Mouse (Mus musculus) MEL (cell line): ENCODE measurements around the gene Fam167b.

Experiments used
- CHD2 ChIP-seq: IDR thresholded peaks from 2 replicates; pipeline ENCODE4 v1.6.1; 2011; ENCODE audit warnings: low read length, improper control_type of control experiment
- CTCF ChIP-seq, 3 experiments: IDR thresholded peaks in 2 of 3; conservative IDR thresholded peaks in 1 of 3; 2 replicates each; pipeline ENCODE4 v1.5.1; 2011 to 2012; ENCODE audit warnings: low read length in 3 of 3, low read depth in 2 of 3, mild to moderate bottlenecking in 2 of 3, improper control_type of control experiment in 1 of 3, inconsistent platforms in 1 of 3, mixed read lengths in 1 of 3, moderate library complexity in 1 of 3; ENCODE audit not compliant: control insufficient read depth in 1 of 3, insufficient read depth in 1 of 3, poor library complexity in 1 of 3, severe bottlenecking in 1 of 3
- EP300 ChIP-seq, 2 experiments: IDR thresholded peaks; 2 replicates each; pipeline ENCODE4 v1.6.1; 2011; ENCODE audit warnings: improper control_type of control experiment in 2 of 2, low read length in 2 of 2, low read depth in 1 of 2, mild to moderate bottlenecking in 1 of 2
- GATA1 ChIP-seq: IDR thresholded peaks from 2 replicates; pipeline ENCODE4 v1.6.1; 2011; ENCODE audit warnings: low read depth, low read length, improper control_type of control experiment
- HCFC1 ChIP-seq: IDR thresholded peaks from 2 replicates; pipeline ENCODE4 v1.6.1; 2012; ENCODE audit warnings: low read depth, mild to moderate bottlenecking, inconsistent platforms, low read length, improper control_type of control experiment, moderate library complexity
- JUND ChIP-seq: IDR thresholded peaks from 2 replicates; pipeline ENCODE4 v1.6.1; 2011; ENCODE audit warnings: low read depth, mild to moderate bottlenecking, improper control_type of control experiment, low read length
- MXI1 ChIP-seq: IDR thresholded peaks from 2 replicates; pipeline ENCODE4 v1.6.1; 2011; ENCODE audit warnings: mild to moderate bottlenecking, low read depth, low read length, improper control_type of control experiment
- SMC3 ChIP-seq: IDR thresholded peaks from 2 replicates; pipeline ENCODE4 v1.6.1; 2011; ENCODE audit warnings: low read depth, low read length, improper control_type of control experiment
- UBTF ChIP-seq: IDR thresholded peaks from 2 replicates; pipeline ENCODE4 v1.6.1; 2012; ENCODE audit warnings: low read depth, mild to moderate bottlenecking, inconsistent platforms, low read length, improper control_type of control experiment, moderate library complexity, borderline replicate concordance; ENCODE audit not compliant: insufficient read depth
- USF2 ChIP-seq, 2 experiments: IDR thresholded peaks; 2 replicates each; pipeline ENCODE4 v1.6.1; 2011 to 2012; ENCODE audit warnings: improper control_type of control experiment in 2 of 2, low read length in 2 of 2, borderline replicate concordance in 1 of 2, inconsistent platforms in 1 of 2, low read depth in 1 of 2, mild to moderate bottlenecking in 1 of 2; ENCODE audit not compliant: insufficient read depth in 1 of 2
- ZKSCAN1 ChIP-seq: IDR thresholded peaks from 2 replicates; pipeline ENCODE4 v1.6.1; 2012; ENCODE audit warnings: low read depth, mild to moderate bottlenecking, inconsistent platforms, low read length, improper control_type of control experiment, moderate library complexity

DNA sequence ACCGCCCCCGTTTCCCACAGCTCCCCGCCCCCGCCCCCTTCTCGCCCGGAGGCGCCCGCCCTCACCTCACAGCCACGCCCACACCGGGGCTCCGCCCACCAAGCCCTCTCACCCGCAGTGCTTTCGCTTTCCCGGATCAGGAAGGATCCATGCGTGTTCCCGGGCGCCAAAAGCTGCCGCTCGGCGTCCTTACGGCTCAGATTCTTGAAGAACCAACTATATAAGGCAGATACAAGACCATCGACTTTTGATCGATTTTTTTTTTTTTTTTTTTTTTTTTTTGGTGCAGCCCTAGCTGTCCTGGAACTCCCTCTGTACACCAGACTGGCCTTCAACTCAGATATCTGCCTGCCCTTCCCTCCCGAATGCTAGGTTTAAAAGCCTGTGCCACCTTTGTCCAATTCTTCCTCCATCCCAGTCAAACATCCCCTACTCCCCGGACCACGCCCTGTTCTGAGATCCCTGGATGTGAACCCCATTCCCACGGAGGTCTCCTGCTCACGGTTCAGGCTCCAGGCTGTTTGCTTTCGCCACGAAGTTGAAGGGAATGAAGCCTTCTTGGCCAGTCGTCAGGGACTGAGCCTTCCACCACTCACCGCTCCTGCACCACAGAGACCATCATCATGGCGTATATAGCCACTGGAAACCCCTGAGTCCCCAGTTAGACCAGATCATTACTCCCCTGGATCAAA is 21.7 kb downstream of the Fam167b start:
- no peak for TF ChIP-seq CTCF (IDR thresholded peaks at IDR 0.05 in 2 of 3, conservative IDR thresholded peaks at IDR 0.05 in 1 of 3; ENCODE audit: control insufficient read depth in 1 of 3, insufficient read depth in 1 of 3, low read depth in 2 of 3, low read length in 3 of 3, poor library complexity in 1 of 3, severe bottlenecking in 1 of 3)
- no peak for TF ChIP-seq ZKSCAN1
- TF ChIP-seq CHD2 = no peak
- TF ChIP-seq SMC3 = no peak
- 0 out of 2 replicates have a peak, but pooled peaks have one; percentile 18 for TF ChIP-seq MXI1
- TF ChIP-seq UBTF = no peak
- TF ChIP-seq EP300 (IDR thresholded peaks at IDR 0.05; ENCODE audit: low read depth in 1 of 2, low read length in 2 of 2) = no peak
- no peak for TF ChIP-seq JUND
- no peak for TF ChIP-seq HCFC1
- TF ChIP-seq GATA1 = no peak
- no peak for TF ChIP-seq USF2 (IDR thresholded peaks at IDR 0.05; ENCODE audit: borderline replicate concordance in 1 of 2, insufficient read depth in 1 of 2, low read depth in 1 of 2, low read length in 2 of 2)
